ENCODE assay signal across 8 mouse cellular contexts in genomic region chr6:122761011-122761599, GRCm38 (mm10). TPM values are rescaled to one million over a fixed set of nuclear protein-coding genes. Genes with fewer than 3 reads are reported as not detected.
A peak's percentile ranks its signal among the peaks of the same experiment; 100 is the strongest.
DNase-seq lines count a peak whose midpoint lies in the region; ATAC-seq lines count a peak whose summit lies in the region.

No protein-coding gene starts in this region.

- H3K4me3 ChIP-seq in embryonic facial prominence, embryonic 10.5 days, result peak overlapping the region; percentile 51
- peak overlapping the region; percentile 46 for H3K4me3 ChIP-seq in heart, embryonic 12.5 days
- peak overlapping the region; percentile 36 for H3K4me3 ChIP-seq in liver, embryonic 11.5 days (ENCODE audit: low read depth, low read length)

- DNase-seq in B cell, adult 2 months, result peak; percentile 43 to 44
- peak; percentile 59 for DNase-seq in adrenal gland, postnatal 10 days
- peak; percentile 83 for DNase-seq in embryonic facial prominence, embryonic 10.5 days (ENCODE audit: low spot score)
- peak; percentile 69 for DNase-seq in kidney, postnatal 14 days
- DNase-seq in liver, embryonic 11.5 days (ENCODE audit: low spot score), result peak; percentile 55
- peak; percentile 72 for DNase-seq in neural tube, embryonic 10.5 days (ENCODE audit: extremely low spot score, low spot score)
- DNase-seq in thymus, postnatal 0 days (ENCODE audit: low spot score), result peak; percentile 70

- peaks cover 28% of the 10 kb centered on the region for H3K4me1 ChIP-seq in embryonic facial prominence, embryonic 10.5 days
- H3K4me1 ChIP-seq in heart, embryonic 12.5 days (replicated peaks), result peaks cover 16% of the 10 kb centered on the region
- peaks cover 43% of the 10 kb centered on the region for H3K4me1 ChIP-seq in liver, embryonic 11.5 days (replicated peaks; ENCODE audit: control insufficient read depth, insufficient read depth, low read length)

- peak overlapping the region; percentile 63 for H3K27ac ChIP-seq in embryonic facial prominence, embryonic 10.5 days (replicated peaks)
- no peak overlapping the region for H3K27ac ChIP-seq in heart, embryonic 12.5 days (ENCODE audit: poor library complexity, severe bottlenecking)
- no peak overlapping the region for H3K27ac ChIP-seq in liver, embryonic 11.5 days (ENCODE audit: low read depth, low read length)

- ATAC-seq in heart, embryonic 12.5 days (ENCODE audit: insufficient number of reproducible peaks, low FRiP score), result no peak
- ATAC-seq in liver, embryonic 11.5 days (replicated peaks; ENCODE audit: low FRiP score), result no peak

- H3K27me3 ChIP-seq in embryonic facial prominence, embryonic 10.5 days (replicated peaks; ENCODE audit: low read depth, poor library complexity, severe bottlenecking), result peaks cover 38% of the 10 kb centered on the region
- no peaks in the 10 kb centered on the region for H3K27me3 ChIP-seq in heart, embryonic 12.5 days (replicated peaks)
- H3K27me3 ChIP-seq in liver, embryonic 11.5 days (replicated peaks; ENCODE audit: control insufficient read depth, insufficient read depth, low read length), result no peaks in the 10 kb centered on the region

- no peaks in the 10 kb centered on the region for H3K36me3 ChIP-seq in embryonic facial prominence, embryonic 10.5 days (replicated peaks)
- no peaks in the 10 kb centered on the region for H3K36me3 ChIP-seq in heart, embryonic 12.5 days
- H3K36me3 ChIP-seq in liver, embryonic 11.5 days (ENCODE audit: control insufficient read depth, insufficient read depth, low read length), result no peaks in the 10 kb centered on the region

- 0 out of 2 replicates have a peak overlapping the region, but pooled peaks have one; percentile 32 for H3K9ac ChIP-seq in heart, embryonic 12.5 days
- no peak overlapping the region for H3K9ac ChIP-seq in liver, embryonic 11.5 days (ENCODE audit: low read depth, low read length)

- 1% methylated on average over 11 of the region's 11 CpGs for WGBS in embryonic facial prominence, embryonic 10.5 days
- 1% methylated on average over 11 of the region's 11 CpGs for WGBS in heart, embryonic 12.5 days
- 7% methylated on average over 11 of the region's 11 CpGs for WGBS in liver, embryonic 11.5 days

- H3K4me2 ChIP-seq in heart, embryonic 12.5 days, result peak overlapping the region; percentile 60
- peak overlapping the region; percentile 51 for H3K4me2 ChIP-seq in liver, embryonic 11.5 days

- H3K9me3 ChIP-seq in embryonic facial prominence, embryonic 10.5 days, result no peaks in the 10 kb centered on the region
- H3K9me3 ChIP-seq in heart, embryonic 12.5 days (replicated peaks), result no peaks in the 10 kb centered on the region
- no peaks in the 10 kb centered on the region for H3K9me3 ChIP-seq in liver, embryonic 11.5 days (ENCODE audit: control insufficient read depth, low read length)

RNA-seq across cellular contexts. Expression of gene Slc2a3, which starts 40.3 kb away (rescaled TPM):
- total RNA-seq in adrenal gland, postnatal 10 days (2021), result 10 to 100 TPM; 10.1 to 12.9 TPM
- polyA plus RNA-seq in embryonic facial prominence, embryonic 10.5 days (2016; fragmentation: Nextera tagmentation; extraction: Ambion mirVana), result 55.4 and 68.4 TPM in 2 replicates
- polyA plus RNA-seq in heart, embryonic 12.5 days (2016; fragmentation: Nextera tagmentation; extraction: Ambion mirVana), result 26.6 and 27.7 TPM in 2 replicates
- polyA plus RNA-seq in liver, embryonic 11.5 days (2014; fragmentation: Nextera tagmentation; extraction: Ambion mirVana), result 59.4 and 66.8 TPM in 2 replicates
- polyA plus RNA-seq in thymus, postnatal 0 days (2015; fragmentation: Nextera tagmentation; extraction: Ambion mirVana), result 12.8 and 13.0 TPM in 2 replicates

RNA-seq across cellular contexts. Expression of gene Nanog, which starts 53.8 kb away (rescaled TPM):
- total RNA-seq in adrenal gland, postnatal 10 days (2021), result not detected
- polyA plus RNA-seq in embryonic facial prominence, embryonic 10.5 days (2016; fragmentation: Nextera tagmentation; extraction: Ambion mirVana), result 0.26 TPM in 1 of 2 replicates, not detected in the other
- polyA plus RNA-seq in heart, embryonic 12.5 days (2016; fragmentation: Nextera tagmentation; extraction: Ambion mirVana), result 0.49 and 0.86 TPM in 2 replicates
- polyA plus RNA-seq in liver, embryonic 11.5 days (2014; fragmentation: Nextera tagmentation; extraction: Ambion mirVana), result 0.08 and 0.09 TPM in 2 replicates
- 0.07 TPM in 1 of 2 replicates, not detected in the other for polyA plus RNA-seq in thymus, postnatal 0 days (2015; fragmentation: Nextera tagmentation; extraction: Ambion mirVana)

RNA-seq across cellular contexts. Expression of gene Foxj2, which starts 58.6 kb away (rescaled TPM):
- total RNA-seq in adrenal gland, postnatal 10 days (2021), result 10 to 100 TPM; 16.7 to 18.5 TPM
- polyA plus RNA-seq in embryonic facial prominence, embryonic 10.5 days (2016; fragmentation: Nextera tagmentation; extraction: Ambion mirVana), result 2.9 and 3.0 TPM in 2 replicates
- 7.8 and 8.4 TPM in 2 replicates for polyA plus RNA-seq in heart, embryonic 12.5 days (2016; fragmentation: Nextera tagmentation; extraction: Ambion mirVana)
- 3.8 and 4.0 TPM in 2 replicates for polyA plus RNA-seq in liver, embryonic 11.5 days (2014; fragmentation: Nextera tagmentation; extraction: Ambion mirVana)
- polyA plus RNA-seq in thymus, postnatal 0 days (2015; fragmentation: Nextera tagmentation; extraction: Ambion mirVana), result 3.0 and 3.2 TPM in 2 replicates
